Mouse (Mus musculus) bone marrow, adult 2 months (tissue): ENCODE results near the gene Akr1b3.

Experiments
- CTCF ChIP-seq: fragments of 200-500 bp; IDR thresholded peaks from 2 replicates; pipeline ENCODE4 v1.5.1; 2011; ENCODE audit warnings: low read length, control low read depth; ENCODE audit not compliant: control insufficient read depth, insufficient read depth
- POLR2A ChIP-seq: fragments of 200-500 bp; IDR thresholded peaks from 2 replicates; pipeline ENCODE4 v1.6.1; 2011; ENCODE audit warnings: low read depth, mild to moderate bottlenecking, control low read depth, low read length, borderline replicate concordance; ENCODE audit not compliant: control insufficient read depth

DNA sequence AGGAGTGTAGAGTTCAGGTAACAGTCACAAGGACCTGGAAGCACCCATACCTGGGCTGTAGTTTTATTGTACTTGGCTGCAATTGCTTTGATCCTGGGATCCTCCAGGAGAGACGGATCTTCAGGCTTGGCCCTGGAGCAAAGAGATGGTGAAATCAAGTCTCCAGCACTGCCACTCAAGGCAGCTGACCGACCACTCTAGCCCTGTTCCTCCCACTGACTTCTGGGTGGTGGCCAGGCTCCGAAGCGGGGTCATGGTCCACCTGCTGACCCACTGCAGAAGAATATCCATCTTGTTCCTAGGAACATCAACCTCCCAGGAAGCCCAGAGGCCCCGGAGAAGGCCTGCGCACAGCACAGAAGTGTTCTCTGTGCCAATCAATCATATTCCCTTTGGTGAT lies 7.8 kb downstream of the Akr1b3 start:
- TF ChIP-seq POLR2A, result no peak
- no peak for TF ChIP-seq CTCF
